Mouse (Mus musculus) testis, adult 2 months (tissue): ENCODE measurements at regions not wholly inside any gene's neighbourhood (a gene's known extent, or its start where the extent isn't known, plus 50 kb on each side); places are given as distances from the start of the nearest gene placed in this dataset.

Experiments used
- CTCF ChIP-seq: fragments of 200-500 bp; IDR thresholded peaks from 2 replicates; pipeline ENCODE4 v1.5.1; 2012; ENCODE audit warnings: low read depth, mild to moderate bottlenecking, inconsistent platforms, low read length, moderate library complexity; ENCODE audit not compliant: control insufficient read depth, insufficient read depth, insufficient replicate concordance
- POLR2A ChIP-seq: fragments of 200-500 bp; IDR thresholded peaks from 2 replicates; pipeline ENCODE4 v1.6.1; 2012; ENCODE audit warnings: low read depth, mild to moderate bottlenecking, inconsistent platforms, low read length, moderate library complexity; ENCODE audit not compliant: control insufficient read depth

GRCm38 (mm10) chr10:16508161-16508560 lies 1214.9 kb upstream of the Cited2 start:
- no peak for TF ChIP-seq CTCF
- TF ChIP-seq POLR2A: no peak
